Mouse (Mus musculus) left cerebral cortex, adult 2 months (tissue): ENCODE results near the gene Fto. TPM values are rescaled to one million over a fixed set of nuclear protein-coding genes. Genes with fewer than 3 reads are reported as not detected.

Experiments
- DNase-seq, 2 experiments: peaks; one replicate each; pipeline ENCODE4 v3.0.0; 2021 to 2022; ENCODE audit warnings: low spot score in 2 of 2, mixed read lengths in 1 of 2; ENCODE audit errors: extremely low spot score in 1 of 2
- H3K27ac ChIP-seq: fragments of 200-600 bp; 2 replicates; pipeline ENCODE4 v1.8.1; 2022
- H3K4me3 ChIP-seq: fragments of 200-600 bp; 2 replicates; pipeline ENCODE4 v1.8.1; 2022
- CTCF ChIP-seq: fragments of 200-600 bp; IDR thresholded peaks from 2 replicates; pipeline ENCODE4 v1.8.1; 2022; ENCODE audit warnings: antibody characterized with exemption, mild to moderate bottlenecking, moderate library complexity
- intact Hi-C: fragments of 180-260 bp; cut with DNase I; formaldehyde crosslinking; loops from one replicate; pipeline ENCODE4 v1.15.1; 2025
- total RNA-seq, 2 experiments: library from RNA; stranded (reverse); gene quantifications; 2 replicates each; pipeline ENCODE4 v1.2.3; 2021

Fto gene
- total RNA-seq, 2 experiments from 2014 or later: 152 to 155 TPM

DNA sequence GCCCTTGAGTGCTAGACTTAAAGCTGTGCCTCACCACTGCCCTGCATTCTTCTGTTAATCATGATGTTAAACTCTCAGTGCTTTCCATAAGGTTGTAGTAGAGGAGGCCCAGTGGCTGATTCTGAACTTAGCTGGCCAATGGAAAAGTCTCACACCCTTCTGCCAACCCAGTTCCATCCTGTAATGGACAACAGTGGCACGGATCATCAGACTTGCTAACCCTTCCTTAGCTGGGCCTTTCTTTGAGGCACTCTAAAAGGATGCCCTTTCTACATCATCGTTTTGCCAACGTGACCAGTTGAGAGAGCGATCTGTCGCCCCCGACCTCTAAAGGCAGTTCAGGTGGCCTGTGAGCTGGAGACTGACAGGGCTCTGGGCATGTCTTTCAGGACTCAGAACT, 13.6 kb downstream of the Fto start:
- Histone ChIP-seq H3K4me3 (no peak overlapping the region), H3K27ac (no peak overlapping the region)
- DNase-seq: no peak
- intact Hi-C loops: no loop called here
- no peak for TF ChIP-seq CTCF

DNA sequence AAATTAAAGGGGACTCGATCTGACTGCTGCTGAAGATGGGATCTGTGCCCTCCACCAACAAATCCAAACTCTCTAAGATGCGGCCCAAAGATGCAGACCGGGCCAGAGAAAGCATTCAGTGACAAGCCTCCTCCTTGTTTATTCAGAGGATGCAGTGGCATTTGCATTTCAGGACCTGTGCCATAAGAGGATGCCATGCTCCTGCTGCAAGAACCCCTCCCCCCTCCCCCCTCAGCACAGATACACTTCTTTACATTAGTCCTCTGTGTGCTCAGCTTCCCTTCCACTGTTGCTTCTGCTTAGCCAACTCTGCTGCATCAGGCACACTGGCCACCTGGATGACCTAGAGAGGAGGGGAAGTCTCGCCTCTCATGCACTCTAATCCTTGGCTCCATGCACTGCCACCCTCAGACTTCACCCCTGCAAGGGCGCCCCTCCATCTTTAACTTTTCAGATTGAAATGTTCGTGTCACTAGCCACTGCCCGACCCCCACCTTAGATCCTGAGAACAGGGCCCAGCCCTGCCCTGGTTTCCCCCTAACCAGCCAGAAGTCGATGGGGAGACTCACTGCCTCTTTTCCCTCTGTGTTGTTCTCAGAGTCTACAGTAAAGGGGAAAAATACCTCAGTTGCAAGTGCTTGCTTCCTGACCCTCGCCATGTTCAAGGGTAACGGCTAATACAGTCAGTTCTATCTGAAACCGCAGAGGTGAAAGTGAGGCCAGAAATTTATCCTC, 14.3 kb downstream of the Fto start:
- no peak for TF ChIP-seq CTCF
- no peak overlapping the region for H3K4me3 ChIP-seq
- DNase-seq: no peak
- no peak overlapping the region for H3K27ac ChIP-seq
- intact Hi-C loops: no loop called here

DNA sequence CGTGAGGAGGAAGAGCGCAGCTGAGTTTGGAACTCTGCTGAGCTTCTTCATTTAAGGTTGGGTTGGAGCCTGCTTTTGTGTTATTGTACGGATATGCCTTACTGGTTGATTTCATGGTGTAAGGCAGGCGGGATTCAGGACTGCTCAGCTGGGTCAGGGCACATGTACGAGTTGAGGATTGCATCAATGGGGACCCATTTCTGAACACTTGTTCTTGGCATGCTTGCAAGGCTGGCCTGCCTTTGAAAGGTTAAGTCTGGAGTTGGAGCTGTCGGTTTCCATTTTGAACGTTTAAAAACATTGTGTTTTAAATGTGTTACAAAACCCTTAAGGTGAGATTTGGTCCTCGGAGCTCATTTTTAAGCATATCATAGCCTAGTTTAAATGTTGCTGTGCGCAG, 15.7 kb downstream of the Fto start:
- intact Hi-C loops: no loop called here
- no peak for TF ChIP-seq CTCF
- Histone ChIP-seq H3K27ac (no peak overlapping the region), H3K4me3 (no peak overlapping the region)
- no peak for DNase-seq

DNA sequence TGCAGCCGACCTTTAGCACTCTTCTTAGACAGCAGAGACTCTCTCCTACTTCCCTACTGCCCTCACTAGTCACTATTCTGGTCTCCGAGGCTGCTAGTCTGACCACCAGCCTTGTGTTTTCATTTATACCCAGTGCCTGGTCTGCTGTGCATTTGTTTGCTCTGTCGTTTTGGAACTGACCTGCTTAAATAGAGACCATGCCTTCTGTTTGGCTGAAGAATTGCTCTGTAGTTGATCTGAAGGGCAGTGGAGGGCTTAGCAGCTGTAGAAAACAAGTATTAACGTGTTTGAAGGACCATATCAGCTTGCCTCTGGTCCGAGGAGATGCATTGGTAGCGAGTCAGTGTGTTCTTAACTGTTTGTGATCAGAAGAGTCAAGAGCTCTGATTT, 16.1 kb downstream of the Fto start:
- H3K27ac ChIP-seq: peak overlapping the region; percentile 54; the same call in 1 of the 2 replicates
- intact Hi-C loops: no loop called here
- no peak for DNase-seq
- no peak overlapping the region for H3K4me3 ChIP-seq
- TF ChIP-seq CTCF: no peak

DNA sequence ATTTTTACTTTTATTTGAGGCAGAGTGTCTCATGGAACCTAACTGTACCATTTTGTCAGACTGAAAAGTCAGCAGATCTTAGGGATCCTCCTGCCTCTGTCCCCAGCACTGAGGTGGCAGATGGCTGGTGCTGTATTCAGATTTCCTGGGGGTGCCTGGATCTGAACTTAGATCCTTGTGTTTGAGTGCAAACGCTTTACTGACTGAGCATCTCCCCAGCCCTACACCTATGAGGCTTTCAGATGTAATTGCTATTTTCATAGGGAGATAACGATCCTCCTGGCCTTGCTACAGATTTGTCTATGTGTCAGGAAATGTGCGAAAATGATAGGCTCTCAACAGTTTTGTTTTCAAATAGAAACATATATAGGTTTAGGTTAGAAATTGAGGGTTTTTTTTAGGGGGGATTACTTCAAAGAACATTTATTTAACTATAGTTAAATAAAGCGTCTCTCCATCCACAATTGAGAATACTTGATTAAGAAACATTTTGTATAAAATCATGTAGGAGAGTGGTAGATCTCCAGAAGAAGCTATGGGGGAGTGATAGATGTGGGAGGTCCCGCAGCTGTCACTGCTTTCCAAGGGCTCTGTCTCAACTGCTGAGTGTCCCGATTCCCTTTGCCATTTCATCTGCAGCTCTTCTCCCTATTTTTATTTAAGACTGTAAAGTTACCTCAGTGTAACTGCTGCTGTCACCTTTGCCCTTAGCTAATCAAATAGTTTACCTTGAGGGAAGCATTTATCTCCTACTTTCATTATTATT, 25.2 kb downstream of the Fto start:
- peak overlapping the region; percentile 48 for H3K27ac ChIP-seq
- intact Hi-C loops: no loop called here
- no peak overlapping the region for H3K4me3 ChIP-seq
- TF ChIP-seq CTCF: no peak
- no peak for DNase-seq

DNA sequence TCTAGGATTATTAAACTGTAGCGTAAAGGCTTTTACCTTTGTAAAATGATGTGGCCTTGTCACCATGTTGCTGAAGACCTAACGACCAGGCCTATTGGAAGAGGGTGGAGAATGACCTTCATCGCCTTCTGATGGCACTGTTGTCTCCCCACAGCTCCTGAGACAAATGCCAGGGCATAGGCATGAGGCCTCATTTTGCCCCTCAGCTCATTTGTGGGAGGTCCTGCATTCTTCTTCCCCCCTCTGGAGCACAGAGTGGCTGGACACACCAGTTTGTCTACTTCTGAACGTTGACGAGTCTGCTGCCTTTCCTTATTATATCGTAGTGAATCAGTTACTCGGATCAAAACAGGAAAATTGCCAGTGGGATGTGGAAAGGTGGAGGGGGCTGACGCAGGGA, 26.3 kb downstream of the Fto start:
- intact Hi-C loops: no loop called here
- TF ChIP-seq CTCF: no peak

DNA sequence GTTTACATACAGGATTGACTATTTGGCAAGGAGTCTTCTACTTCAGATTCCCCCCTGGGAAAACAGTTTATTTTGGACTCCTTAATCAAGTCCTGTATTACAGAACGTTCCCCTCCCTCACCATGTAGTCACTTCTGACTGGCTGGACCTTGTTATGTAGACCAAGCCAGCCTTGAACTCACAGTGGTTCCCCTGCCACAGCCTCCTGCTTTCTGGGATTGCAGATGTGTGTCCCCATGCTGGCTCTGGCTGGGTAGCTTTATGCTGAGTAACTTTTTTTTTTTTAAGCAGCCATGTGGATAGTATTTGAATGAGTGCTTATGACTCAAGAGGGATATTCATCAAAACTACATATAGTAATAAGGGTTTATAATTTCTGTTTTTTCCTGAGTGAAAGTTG, 27.4 kb downstream of the Fto start:
- no peak for TF ChIP-seq CTCF
- no peak for DNase-seq
- no peak overlapping the region for H3K4me3 ChIP-seq
- intact Hi-C loops: no loop called here
- no peak overlapping the region for H3K27ac ChIP-seq

More for the DNA sequence above, 26.3 kb downstream of the Fto start:
- no peak for DNase-seq
- Histone ChIP-seq H3K27ac (no peak overlapping the region), H3K4me3 (no peak overlapping the region)

DNA sequence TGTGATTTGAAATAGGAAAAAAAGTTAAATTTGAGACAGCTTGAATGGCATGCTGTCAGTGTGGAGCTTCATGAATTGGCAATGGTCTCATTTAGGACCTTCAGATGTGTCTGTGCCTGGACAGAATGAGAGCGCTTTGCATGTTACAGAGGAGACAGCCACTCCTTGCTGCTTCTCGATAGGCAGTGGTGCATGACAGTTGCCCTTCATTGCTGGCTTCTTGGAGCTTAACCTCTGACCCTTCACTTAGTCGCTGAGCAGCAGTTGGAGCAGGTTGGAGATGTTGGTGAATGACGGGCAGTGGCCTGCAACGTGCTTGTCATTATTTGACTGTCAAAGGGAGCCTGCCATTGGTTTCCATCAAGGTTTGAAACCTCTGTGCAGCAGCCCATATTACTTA, 28.9 kb downstream of the Fto start:
- no peak for DNase-seq
- intact Hi-C loops: no loop called here
- no peak overlapping the region for H3K27ac ChIP-seq
- no peak for TF ChIP-seq CTCF
- no peak overlapping the region for H3K4me3 ChIP-seq

DNA sequence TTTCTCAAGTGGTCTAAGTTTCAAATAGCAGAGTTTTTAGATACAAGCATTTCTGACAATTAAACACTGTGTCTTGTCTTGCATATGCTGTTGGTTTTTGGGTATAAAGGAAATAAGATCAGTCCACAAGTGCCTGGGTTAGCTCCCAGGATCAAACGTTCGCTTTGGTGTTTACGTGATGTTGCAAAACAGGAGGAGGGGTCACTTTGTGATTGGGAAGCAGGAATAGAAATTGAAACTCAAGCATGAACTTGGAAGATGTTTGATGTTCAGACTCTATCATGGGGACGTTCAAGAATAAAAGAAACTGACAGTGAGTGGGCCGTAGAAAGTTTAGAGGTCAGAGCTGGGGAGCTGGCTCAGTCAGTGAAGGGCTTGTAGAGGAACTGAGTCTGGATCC, 29.5 kb downstream of the Fto start:
- TF ChIP-seq CTCF: no peak
- Histone ChIP-seq H3K27ac (no peak overlapping the region), H3K4me3 (no peak overlapping the region)
- DNase-seq: no peak
- intact Hi-C loops: no loop called here

DNA sequence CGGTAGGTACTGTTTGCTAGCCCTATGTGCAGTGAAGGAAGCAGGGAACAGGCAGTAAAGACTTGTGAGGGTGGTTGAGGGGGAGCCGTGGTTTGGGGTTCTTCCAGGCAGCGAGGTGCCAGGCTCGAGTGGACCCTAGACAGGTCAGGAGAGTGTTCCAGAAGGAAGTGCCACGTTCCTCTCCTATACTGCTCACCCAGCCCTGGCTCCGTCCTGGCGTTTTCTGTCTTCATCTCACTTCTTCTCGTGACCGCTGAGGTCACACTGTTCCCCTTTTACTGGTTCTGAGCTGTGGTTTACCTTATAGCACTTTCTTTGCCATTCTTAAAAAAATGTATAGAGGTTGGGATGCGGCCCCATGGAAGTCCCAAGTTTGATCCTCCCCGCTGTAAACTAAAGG, 31.3 kb downstream of the Fto start:
- Histone ChIP-seq H3K4me3 (no peak overlapping the region), H3K27ac (no peak overlapping the region)
- intact Hi-C loops: no loop called here
- TF ChIP-seq CTCF: no peak
- DNase-seq: no peak

DNA sequence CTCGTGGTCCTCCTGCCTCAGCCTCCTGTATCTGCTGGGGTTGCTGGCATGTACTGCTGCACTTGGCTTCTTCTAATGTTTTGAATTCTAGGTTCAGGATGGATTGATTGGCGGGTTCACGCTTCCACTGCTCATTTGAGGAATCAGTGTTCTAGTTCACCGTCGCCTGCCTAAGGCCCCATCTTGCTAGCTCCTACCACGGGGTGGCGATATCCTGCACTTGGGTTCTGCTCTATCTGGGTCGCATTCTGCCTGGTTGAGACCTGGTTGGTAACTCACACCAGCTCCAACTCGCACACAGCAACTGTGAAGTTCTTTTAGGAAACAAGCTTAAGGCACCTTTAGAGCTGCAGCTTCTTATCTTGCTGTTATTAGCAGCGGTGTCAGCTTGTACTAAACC, 33.8 kb downstream of the Fto start:
- H3K4me3 ChIP-seq: no peak overlapping the region
- DNase-seq: no peak
- H3K27ac ChIP-seq: no peak overlapping the region
- no peak for TF ChIP-seq CTCF
- intact Hi-C loops: no loop called here

DNA sequence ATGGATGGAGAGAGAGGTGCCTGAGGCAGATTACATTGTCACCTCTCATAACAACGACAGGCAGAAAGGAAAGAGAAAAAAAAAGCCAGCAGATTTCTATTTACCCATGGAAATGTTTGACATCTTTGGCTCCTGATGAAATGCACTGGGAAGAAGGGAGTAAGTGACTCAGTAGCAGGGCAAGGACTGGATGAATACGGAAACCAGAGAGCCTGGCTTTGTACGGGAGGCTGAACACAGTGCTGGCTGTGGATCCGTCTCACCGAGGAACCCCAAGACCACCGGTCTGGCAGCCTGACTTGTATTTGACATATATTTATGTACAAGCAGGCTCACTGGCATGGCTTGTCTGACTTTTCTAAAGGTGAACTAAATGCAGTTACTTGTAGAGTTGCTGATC, 34.3 kb downstream of the Fto start:
- TF ChIP-seq CTCF: no peak
- DNase-seq: no peak
- intact Hi-C loops: no loop called here
- H3K4me3 ChIP-seq: no peak overlapping the region
- H3K27ac ChIP-seq: no peak overlapping the region

DNA sequence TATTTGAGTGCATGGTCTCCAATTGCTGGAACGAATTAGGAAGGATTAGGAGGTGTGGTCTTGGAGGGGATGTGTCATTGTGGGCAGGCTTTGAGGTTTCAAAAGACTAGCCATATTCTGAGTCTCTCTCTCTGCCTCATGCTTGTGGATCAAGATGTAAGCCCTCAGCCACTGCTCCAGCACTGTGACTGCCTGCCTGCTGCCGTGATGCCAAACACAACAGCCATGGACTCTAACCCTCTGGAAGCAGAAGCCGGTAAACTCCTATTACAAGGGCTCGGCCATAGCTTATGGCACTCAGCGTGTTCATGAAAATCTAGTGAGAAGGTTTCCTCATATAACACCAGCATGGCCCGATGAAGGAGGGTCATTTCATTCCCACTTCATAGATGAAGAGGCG, 36.5 kb downstream of the Fto start:
- no peak for TF ChIP-seq CTCF
- intact Hi-C loops: no loop called here
- Histone ChIP-seq H3K27ac (no peak overlapping the region), H3K4me3 (no peak overlapping the region)
- no peak for DNase-seq
